Mouse (Mus musculus): ENCODE results near the gene Tmem139.
A peak's percentile ranks its signal among the peaks of the same experiment; 100 is the strongest.

The Tmem139 gene

GRCm38 (mm10) chr6:42264626-42265312 is 3.0 kb downstream of the Tmem139 start, which contains the start of gene Casp2:
TSS of gene Casp2 (plus strand) at chr6:42264985.
- Histone ChIP-seq H3K4me1 (replicated peaks; ENCODE audit: low read depth, low read length) (peaks cover 59% of the 10 kb centered on the region), H3K27me3 (ENCODE audit: insufficient read depth, low read length) (no peaks in the 10 kb centered on the region), H3K4me3 (replicated peaks; ENCODE audit: low read length) (peak within 1 kb of the TSS; percentile 94), H3K36me3 (ENCODE audit: insufficient read depth, low read length) (peaks cover 35% of the 10 kb centered on the region), H3K9me3 (ENCODE audit: low read length) (no peaks in the 10 kb centered on the region)
- no peak for TF ChIP-seq POU5F1 (IDR thresholded peaks at IDR 0.05; ENCODE audit: borderline replicate concordance, low read length)
- TF ChIP-seq CTCF (conservative IDR thresholded peaks at IDR 0.05; ENCODE audit: low read length), result peak; percentile 73

GRCm38 (mm10) chr6:42265391-42266330 is 3.9 kb downstream of the Tmem139 start:
- Histone ChIP-seq H3K4me1 (replicated peaks; ENCODE audit: low read depth, low read length) (peaks cover 59% of the 10 kb centered on the region), H3K36me3 (ENCODE audit: insufficient read depth, low read length) (peaks cover 43% of the 10 kb centered on the region)
- TF ChIP-seq POU5F1 (IDR thresholded peaks at IDR 0.05; ENCODE audit: borderline replicate concordance, low read length), result no peak
- no peak for TF ChIP-seq NANOG (IDR thresholded peaks at IDR 0.05; ENCODE audit: borderline replicate concordance, low read length)
- TF ChIP-seq CTCF (conservative IDR thresholded peaks at IDR 0.05; ENCODE audit: low read length), result no peak

DNA sequence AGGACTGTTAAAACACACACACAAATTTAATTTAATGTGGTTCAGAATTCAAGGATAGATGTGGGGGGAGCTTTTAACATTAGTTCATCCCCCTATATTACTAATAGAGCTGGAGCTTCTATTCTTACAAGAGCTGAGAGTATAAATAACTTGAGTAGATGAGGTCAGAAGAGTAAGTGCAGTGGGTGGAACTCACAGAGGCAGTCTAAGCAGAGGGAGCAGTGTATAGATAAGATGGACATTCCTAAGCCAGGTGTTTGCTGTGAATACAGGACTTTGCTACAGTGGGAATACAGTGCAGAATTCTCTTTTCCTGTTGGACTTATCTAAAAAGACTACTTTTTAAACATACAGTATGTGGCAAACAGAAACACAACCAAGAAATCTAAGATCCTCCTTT is 9.0 kb downstream of the Tmem139 start:
- Histone ChIP-seq H3K36me3 (ENCODE audit: insufficient read depth, low read length) (peaks cover 95% of the 10 kb centered on the region), H3K4me1 (replicated peaks; ENCODE audit: low read depth, low read length) (peaks cover 30% of the 10 kb centered on the region), H3K27me3 (ENCODE audit: insufficient read depth, low read length) (no peaks in the 10 kb centered on the region), H3K4me3 (replicated peaks; ENCODE audit: low read length) (no peak overlapping the region), H3K9me3 (ENCODE audit: low read length) (no peaks in the 10 kb centered on the region)
- TF ChIP-seq CTCF (conservative IDR thresholded peaks at IDR 0.05; ENCODE audit: low read length), result no peak
- TF ChIP-seq POU5F1 (IDR thresholded peaks at IDR 0.05; ENCODE audit: borderline replicate concordance, low read length), result no peak
- no peak for TF ChIP-seq NANOG (IDR thresholded peaks at IDR 0.05; ENCODE audit: borderline replicate concordance, low read length)

More at GRCm38 (mm10) chr6:42265391-42266330, 3.9 kb downstream of the Tmem139 start:
- no peaks in the 10 kb centered on the region for H3K27me3 ChIP-seq (ENCODE audit: insufficient read depth, low read length)
- H3K9me3 ChIP-seq (ENCODE audit: low read length), result no peaks in the 10 kb centered on the region
- peak overlapping the region; percentile 94 for H3K4me3 ChIP-seq (replicated peaks; ENCODE audit: low read length)

DNA sequence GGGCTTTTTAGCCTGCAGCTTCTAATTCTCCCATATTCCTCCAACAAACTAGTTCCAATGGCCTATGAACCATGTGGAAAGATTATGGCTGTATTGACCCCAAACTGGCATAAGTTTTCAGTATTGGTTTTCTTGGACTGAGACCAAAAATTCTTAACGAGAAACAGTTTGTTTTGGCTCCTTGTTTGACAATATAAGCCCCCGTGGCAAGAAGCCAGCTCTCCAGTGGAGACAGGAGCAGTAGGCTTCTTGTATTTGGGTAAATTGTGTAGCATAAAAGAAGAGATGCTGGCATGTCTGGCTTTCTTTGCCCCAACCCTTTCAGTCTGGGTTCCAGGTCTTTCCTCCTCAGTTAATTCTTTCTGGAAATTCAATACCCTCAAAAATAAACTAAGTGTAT is 14.4 kb downstream of the Tmem139 start:
- no peaks in the 10 kb centered on the region for H3K27me3 ChIP-seq (ENCODE audit: insufficient read depth, low read length)
- H3K36me3 ChIP-seq (ENCODE audit: insufficient read depth, low read length), result peaks cover 98% of the 10 kb centered on the region
- no peak for TF ChIP-seq CTCF (conservative IDR thresholded peaks at IDR 0.05; ENCODE audit: low read length)
- no peak for TF ChIP-seq NANOG (IDR thresholded peaks at IDR 0.05; ENCODE audit: borderline replicate concordance, low read length)
- no peak for TF ChIP-seq POU5F1 (IDR thresholded peaks at IDR 0.05; ENCODE audit: borderline replicate concordance, low read length)

DNA sequence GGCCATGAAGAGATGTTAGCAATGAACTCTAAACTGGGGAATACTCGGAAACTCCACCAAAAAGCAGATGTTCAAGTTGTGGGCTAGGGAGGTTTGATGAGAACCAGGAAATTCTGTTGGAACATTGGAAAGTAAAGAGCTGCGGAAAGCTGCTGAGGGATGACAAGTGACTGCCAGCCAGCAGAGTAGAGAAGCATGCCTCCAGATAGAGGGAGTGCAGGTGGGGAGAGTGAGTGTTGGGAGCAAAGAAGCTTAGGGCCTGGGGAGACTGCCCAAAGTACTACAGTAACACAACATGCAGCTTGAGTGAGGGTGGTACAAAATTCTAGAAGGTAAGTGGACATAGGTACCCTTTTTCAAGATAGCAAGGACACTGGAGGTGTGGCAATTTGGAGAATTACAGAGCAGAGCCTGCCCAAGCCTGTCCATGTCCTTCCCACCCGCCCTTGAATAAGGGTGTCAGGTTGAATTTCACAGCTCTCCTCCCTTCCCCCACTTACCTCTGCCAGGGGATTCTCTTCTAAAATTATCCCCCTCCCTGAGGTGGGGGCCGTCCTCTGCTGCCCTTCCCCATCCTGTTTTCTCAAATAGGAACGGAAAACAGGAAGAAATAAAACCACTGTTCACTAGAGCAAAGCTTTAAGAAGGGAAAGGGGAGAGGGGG is 21.2 kb downstream of the Tmem139 start:
- H3K4me3 ChIP-seq (replicated peaks; ENCODE audit: low read length), result no peak overlapping the region
- H3K9me3 ChIP-seq (ENCODE audit: low read length), result no peaks in the 10 kb centered on the region
- H3K27me3 ChIP-seq (ENCODE audit: insufficient read depth, low read length), result no peaks in the 10 kb centered on the region
- H3K4me1 ChIP-seq (replicated peaks; ENCODE audit: low read depth, low read length), result peaks cover 7% of the 10 kb centered on the region; the same call in 1 of the 2 replicates
- TF ChIP-seq POU5F1 (IDR thresholded peaks at IDR 0.05; ENCODE audit: borderline replicate concordance, low read length), result no peak
- no peak for TF ChIP-seq NANOG (IDR thresholded peaks at IDR 0.05; ENCODE audit: borderline replicate concordance, low read length)
- TF ChIP-seq CTCF (conservative IDR thresholded peaks at IDR 0.05; ENCODE audit: low read length), result no peak
- H3K36me3 ChIP-seq (ENCODE audit: insufficient read depth, low read length), result peaks cover 86% of the 10 kb centered on the region

More for the DNA sequence above, 14.4 kb downstream of the Tmem139 start:
- H3K9me3 ChIP-seq (ENCODE audit: low read length), result no peaks in the 10 kb centered on the region
- H3K4me3 ChIP-seq (replicated peaks; ENCODE audit: low read length), result no peak overlapping the region
- H3K4me1 ChIP-seq (replicated peaks; ENCODE audit: low read depth, low read length), result no peaks in the 10 kb centered on the region

DNA sequence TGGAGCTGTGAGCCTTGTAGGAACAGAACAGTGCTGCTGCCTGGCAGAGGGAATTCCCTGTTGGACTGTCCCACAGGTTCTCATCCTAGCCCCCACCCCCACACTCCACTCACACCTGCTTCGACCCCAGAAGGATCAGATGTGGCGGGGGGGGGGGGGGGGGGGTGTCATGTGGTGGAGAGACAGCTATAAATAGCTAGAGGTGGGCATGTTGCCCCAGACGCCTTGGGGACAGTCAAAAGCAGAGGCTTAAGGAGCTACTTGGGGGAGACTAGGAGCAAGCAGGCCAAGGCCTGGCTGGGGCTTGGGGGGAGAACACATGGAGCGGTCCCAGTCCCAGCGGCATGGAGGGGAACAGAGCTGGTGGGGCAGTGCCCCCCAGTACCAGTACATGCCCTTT is 24.7 kb downstream of the Tmem139 start, which contains the start of gene Clcn1:
Clcn1 (plus strand) TSS at position 238 of the 400 bp plus-strand sequence.
- Histone ChIP-seq H3K4me1 (replicated peaks; ENCODE audit: low read depth, low read length) (peaks cover 7% of the 10 kb centered on the region; the same call in 1 of the 2 replicates), H3K36me3 (ENCODE audit: insufficient read depth, low read length) (peaks cover 65% of the 10 kb centered on the region), H3K9me3 (ENCODE audit: low read length) (no peaks in the 10 kb centered on the region), H3K27me3 (ENCODE audit: insufficient read depth, low read length) (no peaks in the 10 kb centered on the region), H3K4me3 (replicated peaks; ENCODE audit: low read length) (no peak within 1 kb of the TSS)
- TF ChIP-seq POU5F1 (IDR thresholded peaks at IDR 0.05; ENCODE audit: borderline replicate concordance, low read length), result no peak
- no peak for TF ChIP-seq CTCF (conservative IDR thresholded peaks at IDR 0.05; ENCODE audit: low read length)
- TF ChIP-seq NANOG (IDR thresholded peaks at IDR 0.05; ENCODE audit: borderline replicate concordance, low read length), result no peak

DNA sequence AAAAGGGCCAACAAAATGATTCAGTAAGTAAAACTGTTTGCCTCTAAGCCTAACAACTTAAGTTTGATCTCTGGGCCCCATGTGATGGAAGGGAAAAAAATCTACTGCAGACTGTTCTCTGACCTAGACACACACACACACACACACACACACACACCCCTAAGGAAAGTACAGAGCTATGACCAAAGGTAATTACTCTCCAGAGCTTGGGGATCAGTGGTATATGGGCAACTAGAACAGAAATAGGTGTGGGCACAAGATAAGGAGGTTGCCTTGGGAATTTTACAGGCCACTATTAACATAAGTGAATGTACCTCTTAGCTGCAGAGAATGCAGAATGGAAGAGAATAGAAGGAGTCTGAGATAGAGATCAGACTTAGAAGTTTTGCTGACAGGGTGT is 25.8 kb downstream of the Tmem139 start:
- peaks cover 64% of the 10 kb centered on the region for H3K36me3 ChIP-seq (ENCODE audit: insufficient read depth, low read length)
- H3K9me3 ChIP-seq (ENCODE audit: low read length), result no peaks in the 10 kb centered on the region
- peaks cover 7% of the 10 kb centered on the region; the same call in 1 of the 2 replicates for H3K4me1 ChIP-seq (replicated peaks; ENCODE audit: low read depth, low read length)
- H3K4me3 ChIP-seq (replicated peaks; ENCODE audit: low read length), result no peak overlapping the region
- TF ChIP-seq POU5F1 (IDR thresholded peaks at IDR 0.05; ENCODE audit: borderline replicate concordance, low read length), result no peak
- TF ChIP-seq NANOG (IDR thresholded peaks at IDR 0.05; ENCODE audit: borderline replicate concordance, low read length), result no peak
- TF ChIP-seq CTCF (conservative IDR thresholded peaks at IDR 0.05; ENCODE audit: low read length), result no peak
- no peaks in the 10 kb centered on the region for H3K27me3 ChIP-seq (ENCODE audit: insufficient read depth, low read length)

DNA sequence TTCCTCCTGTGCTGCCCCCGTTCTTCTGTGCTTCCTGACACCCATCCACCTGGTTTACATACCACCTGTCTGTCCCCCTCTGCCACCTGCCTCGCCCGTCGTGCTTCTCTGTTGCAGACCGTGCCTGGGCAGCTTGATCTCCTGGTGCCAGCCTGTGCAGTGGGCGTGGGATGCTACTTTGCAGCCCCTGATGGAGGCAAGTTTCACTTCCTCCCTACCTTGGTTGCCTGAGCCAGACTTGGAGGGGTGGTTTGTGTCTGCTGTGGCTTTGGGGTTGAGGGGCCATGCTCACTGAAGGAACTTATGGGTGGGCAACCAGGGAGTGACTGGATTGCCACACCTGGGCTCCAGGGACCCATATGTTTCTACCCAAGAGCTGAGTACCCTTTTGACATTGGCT is 31.6 kb downstream of the Tmem139 start:
- Histone ChIP-seq H3K9me3 (ENCODE audit: low read length) (no peaks in the 10 kb centered on the region), H3K27me3 (ENCODE audit: insufficient read depth, low read length) (no peaks in the 10 kb centered on the region), H3K36me3 (ENCODE audit: insufficient read depth, low read length) (peaks cover 59% of the 10 kb centered on the region), H3K4me3 (replicated peaks; ENCODE audit: low read length) (no peak overlapping the region), H3K4me1 (replicated peaks; ENCODE audit: low read depth, low read length) (no peaks in the 10 kb centered on the region)
- no peak for TF ChIP-seq POU5F1 (IDR thresholded peaks at IDR 0.05; ENCODE audit: borderline replicate concordance, low read length)
- no peak for TF ChIP-seq CTCF (conservative IDR thresholded peaks at IDR 0.05; ENCODE audit: low read length)
- TF ChIP-seq NANOG (IDR thresholded peaks at IDR 0.05; ENCODE audit: borderline replicate concordance, low read length), result no peak

Measured in E14TG2a.4 (cell line).